Comparison of ENCODE assay signal across 7 mouse cellular contexts in genomic region chr7:34652751-34653502, GRCm38 (mm10). TPM values are rescaled to one million over a fixed set of nuclear protein-coding genes. Genes with fewer than 3 reads are reported as not detected.
A peak's percentile ranks its signal among the peaks of the same experiment; 100 is the strongest.
DNase-seq lines count a peak whose midpoint lies in the region; ATAC-seq and TF ChIP-seq lines count a peak whose summit lies in the region.

No protein-coding gene starts in this region.

- peak overlapping the region; percentile 33; the same call in 1 of the 2 replicates for H3K27ac ChIP-seq in ES-E14 (ENCODE audit: insufficient read depth, low read depth, low read length, poor library complexity, severe bottlenecking)
- peak overlapping the region; percentile 98 for H3K27ac ChIP-seq in intestine, embryonic 16.5 days (ENCODE audit: low read length)
- H3K27ac ChIP-seq in testis, adult 2 months (ENCODE audit: control insufficient read depth, insufficient read depth, low read depth, low read length) = no peak overlapping the region; the same call in 1 of the 2 replicates

- H3K36me3 ChIP-seq in ES-E14 (ENCODE audit: control insufficient read depth, insufficient read depth, low read length, poor library complexity, severe bottlenecking) = peaks cover 22% of the 10 kb centered on the region
- H3K36me3 ChIP-seq in intestine, embryonic 16.5 days (ENCODE audit: control insufficient read depth, insufficient read depth, low read length) = peaks cover 11% of the 10 kb centered on the region; the same call in 1 of the 2 replicates
- H3K36me3 ChIP-seq in testis, adult 2 months (ENCODE audit: control insufficient read depth, insufficient read depth, low read length) = no peaks in the 10 kb centered on the region

- in situ Hi-C loops in ES-E14 (cut with MboI; ENCODE audit: low sequenced_read_pairs in 2 of 2, unreplicated experiment in 2 of 2) = loop anchor here in 1 of 2 experiments (25.0 kb wide), 1 partner anchor 241 kb away; no protein-coding TSS in a partner anchor

- WGBS in intestine, embryonic 16.5 days = 2% methylated on average over 48 of the region's 48 CpGs

- peak overlapping the region; percentile 88 for H3K9ac ChIP-seq in ES-E14 (ENCODE audit: insufficient read depth, low read depth, low read length, poor library complexity, severe bottlenecking)
- peak overlapping the region; percentile 91 for H3K9ac ChIP-seq in intestine, embryonic 16.5 days (ENCODE audit: low read depth, low read length)

- peak overlapping the region; percentile 95 for H3K4me2 ChIP-seq in intestine, embryonic 16.5 days (ENCODE audit: low read depth, low read length)

- H3K9me3 ChIP-seq in ES-E14 (ENCODE audit: control insufficient read depth, insufficient read depth, low read depth, low read length) = no peaks in the 10 kb centered on the region
- no peaks in the 10 kb centered on the region for H3K9me3 ChIP-seq in intestine, embryonic 16.5 days (ENCODE audit: control insufficient read depth, low read length)

- H3K4me3 ChIP-seq in ES-E14 (ENCODE audit: insufficient read depth in 1 of 2, low read depth in 1 of 2, low read length in 2 of 2, poor library complexity in 1 of 2, severe bottlenecking in 1 of 2) = peak overlapping the region; percentile 84 to 90
- H3K4me3 ChIP-seq in intestine, embryonic 16.5 days (ENCODE audit: low read length) = peak overlapping the region; percentile 87
- peak overlapping the region; percentile 33 for H3K4me3 ChIP-seq in testis, adult 2 months (ENCODE audit: control insufficient read depth, low read depth, low read length)

- no peak for TF ChIP-seq CTCF in brain, embryonic 14.5 days (IDR thresholded peaks at IDR 0.05; ENCODE audit: borderline replicate concordance, extremely low read depth, insufficient read depth, insufficient read length)
- TF ChIP-seq CTCF in testis, adult 2 months (IDR thresholded peaks at IDR 0.05; ENCODE audit: control insufficient read depth, insufficient read depth, insufficient replicate concordance, low read depth, low read length) = no peak

- ATAC-seq in intestine, embryonic 16.5 days = no peak

- H3K4me1 ChIP-seq in ES-E14 (ENCODE audit: control insufficient read depth in 2 of 2, insufficient read depth in 2 of 2, low read length in 2 of 2, poor library complexity in 1 of 2) = peaks cover 0 to 7% of the 10 kb centered on the region in 2 experiments; a peak in 1 of 4 replicates
- 0 out of 2 replicates have a peak, but pooled peaks cover 5% of the 10 kb centered on the region for H3K4me1 ChIP-seq in intestine, embryonic 16.5 days (ENCODE audit: control insufficient read depth, insufficient read depth, low read length)
- peaks cover 19% of the 10 kb centered on the region for H3K4me1 ChIP-seq in testis, adult 2 months (ENCODE audit: control insufficient read depth, insufficient read depth, low read length)

- H3K27me3 ChIP-seq in intestine, embryonic 16.5 days (replicated peaks; ENCODE audit: control insufficient read depth, insufficient read depth, low read length) = no peaks in the 10 kb centered on the region
- H3K27me3 ChIP-seq in testis, adult 2 months (ENCODE audit: control insufficient read depth, insufficient read depth, low read length) = no peaks in the 10 kb centered on the region; the same call in 1 of the 2 replicates

- no peak for DNase-seq in ES-E14 (ENCODE audit: low read depth, low spot score)
- peak; percentile 74 for DNase-seq in brain, embryonic 14.5 days (ENCODE audit: low read depth)
- DNase-seq in gastrocnemius, adult 18-20 months (ENCODE audit: low spot score) = peak; percentile 73
- peak; percentile 17 for DNase-seq in lung, postnatal 36 days
- no peak for DNase-seq in thymus, postnatal 14 days

- TF ChIP-seq POLR2A in brain, embryonic 14.5 days (IDR thresholded peaks at IDR 0.05; ENCODE audit: borderline replicate concordance, extremely low read depth, insufficient read depth, insufficient read length, poor library complexity, severe bottlenecking) = no peak
- TF ChIP-seq POLR2A in testis, adult 2 months (IDR thresholded peaks at IDR 0.05; ENCODE audit: control insufficient read depth, low read depth, low read length) = no peak

TF ChIP-seq in ES-E14, 5 proteins besides CTCF, POLR2A, EP300 and RAD21:
- TF ChIP-seq MAFK (IDR thresholded peaks at IDR 0.05; ENCODE audit: insufficient read depth, low read depth, low read length) (no peak), HCFC1 (IDR thresholded peaks at IDR 0.05; ENCODE audit: borderline replicate concordance, insufficient read depth, low read length) (no peak), ZC3H11A (IDR thresholded peaks at IDR 0.05; ENCODE audit: borderline replicate concordance, low read depth, low read length) (no peak), CHD2 (IDR thresholded peaks at IDR 0.05; ENCODE audit: low read depth, low read length) (no peak), ZNF384 (IDR thresholded peaks at IDR 0.05; ENCODE audit: low read depth, low read length) (no peak)

RNA-seq across cellular contexts. Expression of gene Kctd15, which starts 3.6 kb away (rescaled TPM):
- 15.9 and 18.1 TPM in 2 replicates for total RNA-seq in ES-E14 (2012; rRNA removed)
- 99.9 and 119 TPM in 2 replicates for polyA plus RNA-seq in brain, embryonic 14.5 days (2012; rRNA removed)
- total RNA-seq in gastrocnemius, adult 18-20 months (2021) = 10 to 100 TPM; 45.8 to 49.0 TPM
- 13.7 and 14.0 TPM in 2 replicates for polyA plus RNA-seq in intestine, embryonic 16.5 days (2015; fragmentation: Nextera tagmentation; extraction: Ambion mirVana)
- polyA plus RNA-seq in testis, adult 2 months (2012; rRNA removed) = 2.6 and 3.3 TPM in 2 replicates

Comparison
In these comparisons a context has a peak if more than half of its experiments do, and no peak if none do; other contexts are left out.
1. DNase-seq: peak in brain, embryonic 14.5 days (single experiment), gastrocnemius, adult 18-20 months (single experiment) and lung, postnatal 36 days (single experiment); none in ES-E14 (single experiment) and thymus, postnatal 14 days (single experiment).
2. H3K4me3 ChIP-seq: peak in every context shown above with its lines; median percentile 87 in ES-E14; 87 in intestine, embryonic 16.5 days; 33 in testis, adult 2 months.